Mouse (Mus musculus) cerebellum, adult 2 months (tissue): ENCODE data around the gene Tigd3. TPM values are rescaled to one million over a fixed set of nuclear protein-coding genes. Genes with fewer than 3 reads are reported as not detected.
A peak's percentile ranks its signal among the peaks of the same experiment; 100 is the strongest.

Experiments
- DNase-seq, 2 experiments: peaks; one replicate each; pipeline ENCODE4 v3.0.0; 2021
- H3K27ac ChIP-seq: fragments of 200-500 bp; 2 replicates; pipeline ENCODE4 v1.5.1; 2012; ENCODE audit warnings: low read length, control low read depth, inconsistent platforms; ENCODE audit not compliant: insufficient read depth
- H3K27me3 ChIP-seq: fragments of 200-500 bp; 2 replicates; pipeline ENCODE4 v1.6.1; 2012; ENCODE audit warnings: inconsistent platforms, mild to moderate bottlenecking, low read length, moderate library complexity; ENCODE audit not compliant: control insufficient read depth, insufficient read depth
- H3K4me1 ChIP-seq: fragments of 200-500 bp; 2 replicates; pipeline ENCODE4 v1.6.1; 2011; ENCODE audit warnings: low read length; ENCODE audit not compliant: control insufficient read depth, insufficient read depth
- H3K4me3 ChIP-seq: fragments of 200-500 bp; replicated peaks from 2 replicates; pipeline ENCODE3; 2011; ENCODE audit warnings: mild to moderate bottlenecking, low read depth, low read length, control low read depth; ENCODE audit not compliant: insufficient read depth
- CTCF ChIP-seq: fragments of 200-500 bp; IDR thresholded peaks from 2 replicates; pipeline ENCODE4 v1.5.1; 2011; ENCODE audit warnings: low read depth, mild to moderate bottlenecking, control low read depth, low read length, moderate library complexity, borderline replicate concordance; ENCODE audit not compliant: insufficient read depth
- POLR2A ChIP-seq: fragments of 200-500 bp; IDR thresholded peaks from 2 replicates; pipeline ENCODE4 v1.6.1; 2011; ENCODE audit warnings: low read length, control low read depth, borderline replicate concordance; ENCODE audit not compliant: insufficient read depth
- WGBS: fragments of 180-500 bp; shearing (Covaris S2); methylation state at CpG from one replicate; pipeline ENCODE4 v1.1.7; 2018; 5-methylcytosine and 5-hydroxymethylcytosine counted together
- polyA plus RNA-seq: library from polyadenylated mRNA; depleted of rRNA; stranded (reverse); fragments of >200 nt; gene quantifications from 2 replicates; pipeline ENCODE4 v1.2.3, GENCODE M21; 2012

Tigd3 gene
- polyA plus RNA-seq, 1 experiment: 5.1 TPM

DNA sequence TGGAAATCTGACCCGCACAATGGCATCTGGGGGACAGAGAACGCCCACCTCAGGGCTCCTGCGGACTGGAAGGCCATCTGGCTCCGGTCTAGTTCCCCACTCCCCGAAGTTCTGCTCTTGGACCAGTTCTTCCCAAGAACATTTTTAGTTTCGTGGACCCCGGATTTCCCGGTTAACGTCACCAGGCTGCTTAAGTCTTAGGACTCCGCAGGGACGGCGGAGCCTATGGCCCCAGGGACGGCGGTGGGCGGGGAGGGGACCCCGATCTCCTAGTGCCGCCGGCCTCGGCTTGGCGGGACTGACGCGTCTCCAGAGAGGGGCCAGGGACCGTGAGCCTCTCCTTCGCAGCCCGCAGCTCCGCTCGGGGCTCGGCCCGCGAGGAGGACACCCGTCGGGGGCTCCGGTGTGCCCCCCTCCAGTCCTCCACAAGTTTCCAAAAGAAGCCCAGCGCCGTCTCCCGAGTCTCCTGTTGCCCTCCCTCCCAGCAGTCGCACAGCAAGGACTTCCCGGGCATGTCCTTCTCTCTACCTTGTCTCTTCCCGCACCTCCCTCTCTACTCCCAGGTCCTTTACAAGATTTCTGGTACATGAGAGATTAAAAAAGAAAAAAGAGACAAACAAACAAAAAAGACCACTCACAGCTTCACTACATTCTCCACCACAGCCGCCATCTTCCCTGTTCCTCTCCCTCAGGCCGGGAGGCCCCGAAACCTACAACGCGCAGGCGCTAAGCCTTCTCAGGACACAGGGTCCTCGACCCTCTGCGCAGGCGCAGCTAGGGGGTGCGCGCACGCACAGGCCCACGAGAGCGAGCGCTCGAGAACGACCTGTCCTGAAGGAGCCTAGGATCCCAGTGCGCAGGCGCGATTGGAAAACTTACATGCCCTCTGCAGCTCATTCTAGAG is 18.4 kb upstream of the Tigd3 start:
- H3K27me3 ChIP-seq: no peaks in the 10 kb centered on the region
- peak; percentile 97; the same call in 1 of the 2 replicates for TF ChIP-seq POLR2A
- TF ChIP-seq CTCF: no peak
- WGBS: under 1% methylated on average over 59 of the region's 59 CpGs
- DNase-seq: peak; percentile 99
- peak overlapping the region; percentile 40 for H3K27ac ChIP-seq
- H3K4me1 ChIP-seq: peaks cover 8% of the 10 kb centered on the region
- peak overlapping the region; percentile 87 for H3K4me3 ChIP-seq

DNA sequence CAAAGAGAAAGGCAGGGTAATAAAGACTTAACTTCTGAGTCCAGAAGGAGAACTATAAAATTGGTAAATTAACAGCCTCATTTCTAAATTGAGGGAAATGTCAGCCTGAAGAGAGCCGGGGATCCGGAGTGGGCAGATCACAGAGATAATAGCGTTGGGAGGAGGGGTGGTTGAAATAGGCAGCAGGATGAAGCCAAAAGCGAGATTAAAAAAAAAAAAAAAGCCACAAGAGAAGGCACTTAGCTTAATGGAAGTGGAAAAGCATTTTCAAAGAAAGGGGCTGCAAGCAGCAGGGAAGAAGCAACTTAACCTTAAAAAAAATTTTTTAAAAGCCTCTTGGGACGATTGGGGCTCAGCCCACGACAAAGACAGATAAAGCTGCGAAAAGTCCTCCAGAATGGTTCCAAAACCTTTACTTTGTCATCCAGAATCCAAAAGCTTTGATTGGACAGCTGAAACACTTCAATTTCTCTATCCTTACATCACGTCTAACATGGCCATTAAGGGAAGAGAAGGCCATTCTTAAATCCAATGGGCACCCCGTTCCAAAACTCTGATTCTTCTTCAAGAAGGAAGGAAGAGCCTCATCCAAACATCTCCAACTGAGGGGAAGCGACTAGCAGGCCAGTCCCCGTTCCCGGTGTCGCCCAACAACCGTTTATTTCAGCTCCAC is 17.6 kb upstream of the Tigd3 start:
- peaks cover 10% of the 10 kb centered on the region for H3K4me1 ChIP-seq
- H3K27ac ChIP-seq: peak overlapping the region; percentile 21
- H3K4me3 ChIP-seq: peak overlapping the region; percentile 87
- no peaks in the 10 kb centered on the region for H3K27me3 ChIP-seq
- no peak for TF ChIP-seq POLR2A
- TF ChIP-seq CTCF: no peak
- no peak for DNase-seq
- WGBS: 1% methylated on average over 14 of the region's 14 CpGs

DNA sequence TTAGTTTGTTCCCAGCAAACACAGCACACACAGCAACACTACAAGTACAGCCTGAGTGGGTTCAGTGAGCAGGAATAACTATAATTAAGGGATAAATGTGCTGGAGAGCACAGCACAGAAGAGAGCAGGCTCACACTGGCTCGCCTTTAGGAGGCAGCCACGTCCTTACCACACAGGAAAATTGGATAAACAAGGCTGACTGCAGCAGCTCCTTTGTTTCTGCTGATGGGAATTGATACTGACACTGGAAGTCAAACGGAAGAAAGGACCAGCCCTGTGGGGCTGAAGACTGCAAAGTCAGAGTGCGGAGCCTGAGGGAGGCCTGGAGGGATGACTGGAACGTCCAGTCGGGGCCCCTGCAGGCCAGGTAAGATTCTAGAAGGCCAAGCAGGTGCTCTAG is 16.3 kb upstream of the Tigd3 start:
- WGBS: 5% methylated on average over 6 of the region's 6 CpGs
- peak overlapping the region; percentile 26 for H3K4me3 ChIP-seq

GRCm38 (mm10) chr19:5907275-5907674 is 13.3 kb upstream of the Tigd3 start:
- DNase-seq: no peak
- Histone ChIP-seq H3K4me3 (no peak overlapping the region), H3K4me1 (peaks cover 10% of the 10 kb centered on the region), H3K27ac (no peak overlapping the region), H3K27me3 (no peaks in the 10 kb centered on the region)
- TF ChIP-seq CTCF: no peak
- no peak for TF ChIP-seq POLR2A
- 72% methylated on average over 3 of the region's 3 CpGs for WGBS

More for the DNA sequence above, 16.3 kb upstream of the Tigd3 start:
- no peak for DNase-seq
- H3K27me3 ChIP-seq: no peaks in the 10 kb centered on the region
- peaks cover 10% of the 10 kb centered on the region for H3K4me1 ChIP-seq
- TF ChIP-seq CTCF (no peak), POLR2A (no peak)
- H3K27ac ChIP-seq: no peak overlapping the region

GRCm38 (mm10) chr19:5893282-5894001 is 507 bp downstream of the Tigd3 start:
- H3K27ac ChIP-seq: 0 out of 2 replicates have a peak overlapping the region, but pooled peaks have one; percentile 6
- no peaks in the 10 kb centered on the region for H3K27me3 ChIP-seq
- no peak for TF ChIP-seq POLR2A
- no peak for TF ChIP-seq CTCF
- DNase-seq: peak in 1 of 2 experiments; percentile 38
- H3K4me1 ChIP-seq: peaks cover 3% of the 10 kb centered on the region; the same call in 1 of the 2 replicates
- WGBS: 4% methylated on average over 31 of the region's 31 CpGs
- peak overlapping the region; percentile 66 for H3K4me3 ChIP-seq

DNA sequence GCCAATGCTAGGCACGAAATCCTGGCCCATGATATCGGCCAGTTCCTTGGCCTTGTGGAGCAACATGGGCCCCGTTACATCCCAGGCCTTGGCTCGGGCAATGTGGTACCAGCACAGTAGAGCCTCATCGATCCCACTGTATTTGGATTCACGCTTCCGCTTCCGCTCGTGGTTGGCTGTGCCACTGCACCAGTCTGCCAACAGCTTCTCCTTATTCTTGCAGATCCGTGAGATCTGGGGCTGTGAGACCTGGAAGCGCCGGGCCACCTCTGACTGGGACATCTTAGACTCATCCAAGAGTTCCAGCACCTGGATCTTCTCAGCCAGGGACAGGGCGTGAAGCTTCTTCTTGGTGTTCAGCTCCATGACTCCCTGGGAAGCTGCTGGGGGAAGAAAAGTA is 1.2 kb downstream of the Tigd3 start:
- 63% methylated on average over 13 of the region's 13 CpGs for WGBS
- DNase-seq: no peak
- no peak for TF ChIP-seq CTCF
- TF ChIP-seq POLR2A: no peak
- Histone ChIP-seq H3K27ac (no peak overlapping the region), H3K4me1 (peaks cover 3% of the 10 kb centered on the region; the same call in 1 of the 2 replicates), H3K4me3 (no peak overlapping the region), H3K27me3 (no peaks in the 10 kb centered on the region)

GRCm38 (mm10) chr19:5892262-5892661 is 1.7 kb downstream of the Tigd3 start:
- Histone ChIP-seq H3K27me3 (no peaks in the 10 kb centered on the region), H3K27ac (no peak overlapping the region), H3K4me1 (peaks cover 3% of the 10 kb centered on the region; the same call in 1 of the 2 replicates), H3K4me3 (no peak overlapping the region)
- TF ChIP-seq CTCF (no peak), POLR2A (no peak)
- WGBS: 83% methylated on average over 7 of the region's 7 CpGs
- DNase-seq: no peak
